Mouse (Mus musculus): ENCODE measurements around the gene Rsph6a. TPM values are rescaled to one million over a fixed set of nuclear protein-coding genes. Genes with fewer than 3 reads are reported as not detected.

The Rsph6a gene
- polyA plus RNA-seq (2015; fragmentation: Nextera tagmentation; extraction: Ambion mirVana): not detected in 2 replicates

DNA sequence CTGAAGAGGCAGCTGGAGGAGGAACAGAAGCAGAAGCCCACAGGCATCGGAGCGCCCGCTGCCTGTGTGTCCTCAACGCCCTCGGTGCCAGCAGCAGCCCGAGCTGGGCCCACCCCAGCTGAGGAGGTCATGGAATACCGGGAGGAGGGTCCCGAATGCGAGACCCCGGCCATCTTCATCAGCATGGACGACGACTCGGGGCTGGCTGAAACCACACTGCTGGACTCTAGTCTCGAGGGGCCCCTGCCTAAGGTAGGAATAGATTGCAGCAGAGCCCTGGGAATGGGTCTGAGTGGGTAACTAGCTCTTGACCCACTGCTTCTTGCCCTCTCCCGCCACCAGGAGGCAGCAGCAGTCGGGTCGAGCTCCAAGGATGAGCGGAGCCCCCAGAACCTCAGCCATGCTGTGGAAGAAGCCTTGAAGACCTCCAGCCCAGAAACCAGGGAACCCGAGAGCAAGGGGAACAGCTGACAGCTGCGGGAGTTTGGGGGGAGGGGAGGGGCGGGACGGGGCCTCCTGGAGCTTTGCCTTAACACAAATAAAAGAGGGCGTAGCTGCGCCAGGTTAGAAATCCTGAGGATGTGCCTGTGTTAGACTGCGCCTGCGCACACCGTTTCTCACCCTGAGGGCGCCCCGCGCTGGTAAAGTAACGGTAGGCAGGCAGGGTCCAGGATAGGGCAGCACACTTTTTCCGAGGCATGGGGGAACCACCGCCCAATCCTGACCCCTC lies at the start of gene Rsph6a:
Gene Rsph6a (plus strand): TSS at position 644 of the 730 bp plus-strand sequence.
- Histone ChIP-seq H3K9me3 (replicated peaks; ENCODE audit: control insufficient read depth, low read length) (no peaks in the 10 kb centered on the region), H3K36me3 (ENCODE audit: control insufficient read depth, insufficient read depth) (peaks cover 12% of the 10 kb centered on the region), H3K9ac (ENCODE audit: low read depth, low read length) (no peak within 1 kb of the TSS), H3K4me1 (ENCODE audit: control insufficient read depth, low read depth, low read length) (no peaks in the 10 kb centered on the region), H3K4me3 (ENCODE audit: low read depth, low read length) (no peak within 1 kb of the TSS), H3K4me2 (ENCODE audit: low read depth, low read length) (no peak within 1 kb of the TSS), H3K27me3 (ENCODE audit: control insufficient read depth, insufficient read depth, low read depth, low read length) (no peaks in the 10 kb centered on the region), H3K27ac (ENCODE audit: low read length) (no peak within 1 kb of the TSS)
- no peak; the same call in 1 of the 2 replicates for ATAC-seq (ENCODE audit: low read depth)
- WGBS (ENCODE audit: insufficient replicate concordance): 54% methylated on average over 33 of the region's 33 CpGs

DNA sequence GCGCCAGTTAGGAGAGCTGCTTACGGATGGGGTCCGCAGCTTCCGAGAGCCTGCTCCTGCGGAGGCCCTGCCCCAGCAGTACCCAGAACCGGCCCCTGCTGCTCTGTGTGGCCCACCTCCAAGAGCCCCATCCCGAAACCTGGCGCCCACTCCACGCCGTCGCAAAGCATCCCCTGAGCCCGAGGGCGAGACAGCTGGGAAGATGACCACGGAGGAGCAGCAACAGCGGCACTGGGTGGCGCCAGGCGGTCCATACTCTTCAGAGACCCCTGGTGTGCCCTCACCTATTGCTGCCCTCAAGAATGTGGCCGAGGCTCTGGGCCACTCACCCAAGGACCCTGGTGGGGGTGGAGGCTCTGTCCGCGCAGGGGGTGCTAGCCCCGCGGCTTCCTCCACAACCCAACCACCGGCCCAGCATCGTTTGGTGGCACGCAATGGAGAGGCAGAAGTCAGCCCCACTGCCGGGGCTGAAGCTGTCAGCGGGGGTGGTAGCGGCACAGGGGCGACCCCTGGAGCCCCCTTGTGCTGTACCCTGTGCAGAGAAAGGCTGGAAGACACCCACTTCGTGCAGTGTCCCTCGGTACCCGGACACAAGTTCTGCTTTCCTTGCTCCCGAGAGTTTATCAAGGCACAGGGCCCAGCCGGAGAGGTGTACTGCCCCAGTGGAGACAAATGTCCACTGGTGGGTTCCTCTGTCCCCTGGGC lies 48.9 kb upstream of the Rsph6a start:
- Histone ChIP-seq H3K9ac (ENCODE audit: low read depth, low read length) (0 out of 2 replicates have a peak overlapping the region, but pooled peaks have one; percentile 6), H3K9me3 (replicated peaks; ENCODE audit: control insufficient read depth, low read length) (no peaks in the 10 kb centered on the region), H3K27me3 (ENCODE audit: control insufficient read depth, insufficient read depth, low read depth, low read length) (no peaks in the 10 kb centered on the region), H3K4me3 (ENCODE audit: low read depth, low read length) (peak overlapping the region; percentile 84), H3K36me3 (ENCODE audit: control insufficient read depth, insufficient read depth) (peaks cover 5% of the 10 kb centered on the region), H3K4me1 (ENCODE audit: control insufficient read depth, low read depth, low read length) (peaks cover 57% of the 10 kb centered on the region), H3K27ac (ENCODE audit: low read length) (no peak overlapping the region), H3K4me2 (ENCODE audit: low read depth, low read length) (peak overlapping the region; percentile 99)
- ATAC-seq (ENCODE audit: low read depth): no peak
- 72% methylated on average over 34 of the region's 34 CpGs for WGBS (ENCODE audit: insufficient replicate concordance)

DNA sequence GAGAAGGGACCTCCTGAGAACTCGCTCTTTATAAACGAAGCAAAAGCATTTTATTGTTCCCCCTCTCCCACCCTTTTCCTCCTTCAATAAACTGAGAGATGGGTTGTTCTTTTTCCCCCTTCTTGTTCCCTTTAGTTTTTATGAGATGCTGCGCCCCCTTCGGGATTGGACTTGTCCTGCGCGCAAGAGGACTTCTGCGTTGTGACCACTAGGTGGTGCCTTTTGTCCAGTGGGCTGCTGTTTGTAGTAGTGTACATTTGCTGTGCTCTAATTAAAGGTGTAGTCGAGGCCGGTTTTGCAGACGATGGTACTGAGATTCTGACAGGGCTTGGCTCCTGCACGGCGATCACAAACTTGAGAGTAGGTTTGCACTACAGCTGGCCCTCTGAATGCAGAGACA lies 48.0 kb upstream of the Rsph6a start:
- Histone ChIP-seq H3K27me3 (ENCODE audit: control insufficient read depth, insufficient read depth, low read depth, low read length) (no peaks in the 10 kb centered on the region), H3K36me3 (ENCODE audit: control insufficient read depth, insufficient read depth) (peaks cover 5% of the 10 kb centered on the region), H3K4me3 (ENCODE audit: low read depth, low read length) (peak overlapping the region; percentile 84; the same call in 1 of the 2 replicates), H3K27ac (ENCODE audit: low read length) (peak overlapping the region; percentile 21), H3K9ac (ENCODE audit: low read depth, low read length) (no peak overlapping the region), H3K4me1 (ENCODE audit: control insufficient read depth, low read depth, low read length) (peaks cover 49% of the 10 kb centered on the region), H3K9me3 (replicated peaks; ENCODE audit: control insufficient read depth, low read length) (no peaks in the 10 kb centered on the region), H3K4me2 (ENCODE audit: low read depth, low read length) (peak overlapping the region; percentile 99; the same call in 1 of the 2 replicates)
- ATAC-seq (ENCODE audit: low read depth): no peak
- WGBS (ENCODE audit: insufficient replicate concordance): 4% methylated on average over 12 of the region's 12 CpGs

DNA sequence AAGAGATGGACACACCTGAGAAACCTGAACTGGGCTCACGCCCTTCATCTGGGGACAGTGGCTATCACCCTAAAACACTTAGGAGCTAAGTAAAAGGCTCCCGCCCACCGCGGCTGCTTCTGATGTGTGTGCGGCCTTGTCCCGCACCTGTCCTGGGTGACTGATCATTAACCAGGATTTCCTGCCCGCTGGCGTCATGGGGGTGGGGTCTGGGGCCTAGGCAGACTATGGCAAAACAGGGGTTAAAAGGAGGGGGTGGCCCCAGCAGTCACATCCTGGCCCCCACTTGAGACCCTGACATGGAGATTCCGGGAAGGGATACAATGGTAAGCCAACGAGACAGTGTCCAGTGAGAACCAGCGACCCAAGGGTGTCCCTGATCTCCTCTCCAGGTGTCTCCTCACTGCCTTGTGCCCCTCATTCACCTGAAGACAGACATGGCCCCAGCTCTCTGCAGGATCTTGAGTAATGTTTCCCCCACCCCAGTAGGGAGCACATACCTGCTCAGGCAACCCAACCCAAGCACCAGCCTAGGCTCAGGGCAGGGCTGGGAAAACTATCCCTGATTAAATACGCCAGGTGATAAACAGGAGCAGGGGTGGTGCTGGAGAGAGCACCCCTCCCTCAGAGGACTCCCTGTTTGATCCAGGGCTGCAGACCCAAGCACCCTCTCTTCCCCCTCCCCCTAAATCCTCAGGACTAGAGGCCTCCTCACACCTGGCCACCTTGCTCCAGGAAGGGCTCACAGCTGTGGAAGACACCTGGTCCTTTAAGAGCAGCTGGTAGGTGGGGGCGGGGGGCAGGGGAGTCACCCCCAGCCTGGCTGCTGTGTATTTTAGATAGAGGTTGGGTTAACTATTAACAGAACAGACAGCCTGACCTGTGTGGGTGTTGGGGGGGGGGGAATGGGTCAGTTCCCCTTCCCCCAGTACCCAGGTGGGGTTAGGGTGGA lies 47.2 kb upstream of the Rsph6a start:
- ATAC-seq (ENCODE audit: low read depth): peak; percentile 32
- 62% methylated on average over 13 of the region's 13 CpGs for WGBS (ENCODE audit: insufficient replicate concordance)
- Histone ChIP-seq H3K9ac (ENCODE audit: low read depth, low read length) (no peak overlapping the region), H3K27me3 (ENCODE audit: control insufficient read depth, insufficient read depth, low read depth, low read length) (0 out of 2 replicates have a peak, but pooled peaks cover 3% of the 10 kb centered on the region), H3K36me3 (ENCODE audit: control insufficient read depth, insufficient read depth) (peaks cover 5% of the 10 kb centered on the region), H3K27ac (ENCODE audit: low read length) (peak overlapping the region; percentile 76), H3K4me3 (ENCODE audit: low read depth, low read length) (peak overlapping the region; percentile 11; the same call in 1 of the 2 replicates), H3K9me3 (replicated peaks; ENCODE audit: control insufficient read depth, low read length) (no peaks in the 10 kb centered on the region), H3K4me2 (ENCODE audit: low read depth, low read length) (peak overlapping the region; percentile 24; the same call in 1 of the 2 replicates), H3K4me1 (ENCODE audit: control insufficient read depth, low read depth, low read length) (peaks cover 46% of the 10 kb centered on the region)

DNA sequence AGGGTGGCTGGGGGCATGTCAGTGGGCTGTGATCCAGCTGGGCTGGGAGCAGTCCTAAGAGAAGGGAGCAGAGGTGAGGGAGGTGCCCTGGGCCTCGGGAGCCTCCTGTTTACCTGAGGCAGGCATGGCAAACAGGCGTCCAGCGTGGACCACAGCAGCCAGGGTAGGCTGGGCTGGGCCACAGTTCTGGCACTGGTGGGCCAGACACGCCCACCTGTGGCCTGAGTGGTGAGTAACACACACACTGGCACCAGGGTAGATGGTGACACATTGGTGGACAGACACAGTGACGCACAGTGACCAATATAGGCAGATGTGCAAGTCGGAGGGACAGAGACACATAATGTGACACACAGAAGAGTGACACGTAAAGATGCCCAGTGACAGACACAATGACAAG lies 43.9 kb upstream of the Rsph6a start:
- WGBS (ENCODE audit: insufficient replicate concordance): 56% methylated on average over 7 of the region's 7 CpGs
- Histone ChIP-seq H3K9ac (ENCODE audit: low read depth, low read length) (no peak overlapping the region), H3K27ac (ENCODE audit: low read length) (peak overlapping the region; percentile 4; the same call in 1 of the 2 replicates), H3K4me3 (ENCODE audit: low read depth, low read length) (no peak overlapping the region), H3K4me2 (ENCODE audit: low read depth, low read length) (no peak overlapping the region), H3K36me3 (ENCODE audit: control insufficient read depth, insufficient read depth) (peaks cover 4% of the 10 kb centered on the region), H3K27me3 (ENCODE audit: control insufficient read depth, insufficient read depth, low read depth, low read length) (0 out of 2 replicates have a peak, but pooled peaks cover 3% of the 10 kb centered on the region), H3K4me1 (ENCODE audit: control insufficient read depth, low read depth, low read length) (peaks cover 22% of the 10 kb centered on the region), H3K9me3 (replicated peaks; ENCODE audit: control insufficient read depth, low read length) (no peaks in the 10 kb centered on the region)
- peak; percentile 13 for ATAC-seq (ENCODE audit: low read depth)

DNA sequence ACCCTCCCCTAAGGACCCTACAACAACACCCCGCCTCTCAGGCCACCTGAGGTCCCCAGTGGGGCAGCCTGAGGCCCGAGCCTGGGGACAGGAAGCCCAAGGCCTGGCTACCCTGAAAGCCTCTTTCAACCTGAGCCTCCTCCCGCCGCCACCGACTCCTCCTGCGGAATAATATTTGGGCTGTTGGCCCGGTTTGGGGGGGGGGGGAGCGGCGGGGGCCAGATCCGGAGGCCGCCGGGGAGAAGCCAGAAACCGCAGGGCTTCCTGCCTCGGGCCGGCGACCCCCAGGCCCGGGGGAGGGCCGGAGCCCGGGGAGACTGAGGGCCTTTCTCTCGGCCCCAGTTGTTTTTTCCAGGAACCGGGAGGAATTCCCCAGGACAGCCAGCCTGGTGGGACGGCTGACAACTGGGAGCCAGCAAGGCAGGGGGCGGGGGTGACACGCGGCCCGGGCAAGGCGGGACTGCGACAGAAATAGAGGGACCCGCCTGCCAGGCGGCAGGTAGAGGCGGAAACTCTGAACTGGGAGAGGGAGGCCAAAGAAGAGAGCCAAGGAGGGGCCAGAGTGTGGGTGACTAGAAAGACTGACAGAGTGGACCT lies 42.4 kb upstream of the Rsph6a start:
- 2% methylated on average over 31 of the region's 31 CpGs for WGBS (ENCODE audit: insufficient replicate concordance)
- peak overlapping the region; percentile 39 for H3K4me3 ChIP-seq (ENCODE audit: low read depth, low read length)
- peak overlapping the region; percentile 79 for H3K27ac ChIP-seq (ENCODE audit: low read length)
- H3K36me3 ChIP-seq (ENCODE audit: control insufficient read depth, insufficient read depth): no peaks in the 10 kb centered on the region
- peak overlapping the region; percentile 50 for H3K9ac ChIP-seq (ENCODE audit: low read depth, low read length)
- peaks cover 12% of the 10 kb centered on the region for H3K4me1 ChIP-seq (ENCODE audit: control insufficient read depth, low read depth, low read length)
- peak overlapping the region; percentile 54 for H3K4me2 ChIP-seq (ENCODE audit: low read depth, low read length)
- peak; percentile 43 for ATAC-seq (ENCODE audit: low read depth)
- H3K9me3 ChIP-seq (replicated peaks; ENCODE audit: control insufficient read depth, low read length): no peaks in the 10 kb centered on the region
- 0 out of 2 replicates have a peak, but pooled peaks cover 3% of the 10 kb centered on the region for H3K27me3 ChIP-seq (ENCODE audit: control insufficient read depth, insufficient read depth, low read depth, low read length)

DNA sequence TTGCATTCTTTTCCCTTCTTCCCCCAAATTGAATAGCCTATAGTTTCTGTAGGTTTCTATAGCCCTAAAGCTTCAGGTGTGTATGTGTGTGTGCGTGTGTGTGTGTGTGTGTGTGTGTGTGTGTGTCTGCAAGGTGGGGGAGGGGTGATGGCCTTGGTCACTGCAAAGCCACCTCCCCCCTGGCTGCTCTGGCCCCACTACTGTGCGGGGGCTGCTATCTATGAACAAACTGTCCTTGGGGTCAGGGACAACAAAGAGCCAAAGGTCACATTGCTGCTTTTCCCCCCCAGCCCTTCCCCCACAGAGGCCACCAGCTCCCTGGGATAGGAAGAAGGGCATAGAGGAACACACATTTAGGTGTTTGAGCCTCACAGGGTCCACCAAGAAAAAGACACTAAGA lies 41.6 kb upstream of the Rsph6a start:
- peaks cover 12% of the 10 kb centered on the region for H3K4me1 ChIP-seq (ENCODE audit: control insufficient read depth, low read depth, low read length)
- WGBS (ENCODE audit: insufficient replicate concordance): 39% methylated on average over 2 of the region's 2 CpGs
- no peaks in the 10 kb centered on the region for H3K36me3 ChIP-seq (ENCODE audit: control insufficient read depth, insufficient read depth)
- no peak overlapping the region; the same call in 1 of the 2 replicates for H3K9ac ChIP-seq (ENCODE audit: low read depth, low read length)
- H3K9me3 ChIP-seq (replicated peaks; ENCODE audit: control insufficient read depth, low read length): no peaks in the 10 kb centered on the region
- peak overlapping the region; percentile 54 for H3K4me2 ChIP-seq (ENCODE audit: low read depth, low read length)
- 0 out of 2 replicates have a peak, but pooled peaks cover 3% of the 10 kb centered on the region for H3K27me3 ChIP-seq (ENCODE audit: control insufficient read depth, insufficient read depth, low read depth, low read length)
- H3K4me3 ChIP-seq (ENCODE audit: low read depth, low read length): no peak overlapping the region
- H3K27ac ChIP-seq (ENCODE audit: low read length): peak overlapping the region; percentile 79
- ATAC-seq (ENCODE audit: low read depth): peak; percentile 63

DNA sequence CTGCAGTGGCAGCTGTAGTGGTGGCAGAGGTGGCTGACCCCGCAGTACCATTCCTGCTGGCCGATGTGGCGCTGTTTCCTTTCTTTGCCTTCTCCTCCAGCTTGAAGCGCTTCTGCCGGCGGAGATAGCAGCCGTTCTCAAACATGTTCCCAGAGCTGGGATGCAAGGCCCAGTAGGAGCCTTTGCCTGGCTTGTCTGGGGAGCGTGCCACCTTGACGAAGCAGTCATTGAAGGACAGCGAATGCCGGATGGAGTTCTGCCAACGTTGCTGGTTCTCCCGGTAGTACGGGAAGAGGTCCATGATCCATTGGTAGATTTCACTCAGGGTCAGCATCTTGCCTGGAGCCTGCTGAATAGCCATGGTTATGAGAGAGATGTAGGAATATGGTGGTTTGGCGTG lies 40.0 kb upstream of the Rsph6a start:
- Histone ChIP-seq H3K4me3 (ENCODE audit: low read depth, low read length) (no peak overlapping the region), H3K4me1 (ENCODE audit: control insufficient read depth, low read depth, low read length) (peaks cover 10% of the 10 kb centered on the region; the same call in 1 of the 2 replicates), H3K4me2 (ENCODE audit: low read depth, low read length) (no peak overlapping the region), H3K36me3 (ENCODE audit: control insufficient read depth, insufficient read depth) (no peaks in the 10 kb centered on the region), H3K9ac (ENCODE audit: low read depth, low read length) (no peak overlapping the region), H3K27ac (ENCODE audit: low read length) (no peak overlapping the region), H3K27me3 (ENCODE audit: control insufficient read depth, insufficient read depth, low read depth, low read length) (0 out of 2 replicates have a peak, but pooled peaks cover 5% of the 10 kb centered on the region), H3K9me3 (replicated peaks; ENCODE audit: control insufficient read depth, low read length) (no peaks in the 10 kb centered on the region)
- 60% methylated on average over 15 of the region's 15 CpGs for WGBS (ENCODE audit: insufficient replicate concordance)
- ATAC-seq (ENCODE audit: low read depth): no peak
